Mouse (Mus musculus): Measurements from ENCODE around the gene Large1. TPM values are rescaled to one million over a fixed set of nuclear protein-coding genes. Genes with fewer than 3 reads are reported as not detected.
"Not testable (repeated sequence)": the region's sequence is repeated elsewhere in the genome, so short reads cannot be mapped to it uniquely, and the experiment has no call there.

Gene Large1
- polyA plus RNA-seq, 1 experiment from 2014 or later: 4.2 TPM

GRCm38 (mm10) chr8:73135397-73135796, 217.9 kb downstream of the Large1 start:
- Histone ChIP-seq H3K36me3 (ENCODE audit: insufficient read depth, low read length) (no peaks in the 10 kb centered on the region), H3K9ac (ENCODE audit: low read depth, low read length) (no peak overlapping the region), H3K27ac (no peak overlapping the region), H3K4me2 (ENCODE audit: low read length) (no peak overlapping the region), H3K9me3 (replicated peaks; ENCODE audit: low read length) (no peaks in the 10 kb centered on the region), H3K4me1 (replicated peaks; ENCODE audit: insufficient read depth, low read length) (no peaks in the 10 kb centered on the region), H3K27me3 (ENCODE audit: insufficient read depth, low read length) (no peaks in the 10 kb centered on the region), H3K4me3 (replicated peaks; ENCODE audit: low read depth, low read length) (no peak overlapping the region)
- no peak for ATAC-seq (replicated peaks; ENCODE audit: low FRiP score, low read depth)
- WGBS: 73% methylated on average over 6 of the region's 6 CpGs
- DNase-seq (ENCODE audit: low spot score): no peak
- TF ChIP-seq CTCF (IDR thresholded peaks at IDR 0.05; ENCODE audit: low read depth): no peak

GRCm38 (mm10) chr8:73132080-73132479, 221.3 kb downstream of the Large1 start:
- Histone ChIP-seq H3K36me3 (ENCODE audit: insufficient read depth, low read length) (no peaks in the 10 kb centered on the region), H3K4me2 (ENCODE audit: low read length) (no peak overlapping the region), H3K27ac (no peak overlapping the region), H3K4me1 (replicated peaks; ENCODE audit: insufficient read depth, low read length) (no peaks in the 10 kb centered on the region), H3K27me3 (ENCODE audit: insufficient read depth, low read length) (no peaks in the 10 kb centered on the region), H3K9me3 (replicated peaks; ENCODE audit: low read length) (no peaks in the 10 kb centered on the region), H3K4me3 (replicated peaks; ENCODE audit: low read depth, low read length) (no peak overlapping the region), H3K9ac (ENCODE audit: low read depth, low read length) (no peak overlapping the region)
- TF ChIP-seq CTCF (IDR thresholded peaks at IDR 0.05; ENCODE audit: low read depth): no peak
- DNase-seq (ENCODE audit: low spot score) (no peak), ATAC-seq (replicated peaks; ENCODE audit: low FRiP score, low read depth) (no peak)
- 93% methylated on average over 2 of the region's 2 CpGs for WGBS

DNA sequence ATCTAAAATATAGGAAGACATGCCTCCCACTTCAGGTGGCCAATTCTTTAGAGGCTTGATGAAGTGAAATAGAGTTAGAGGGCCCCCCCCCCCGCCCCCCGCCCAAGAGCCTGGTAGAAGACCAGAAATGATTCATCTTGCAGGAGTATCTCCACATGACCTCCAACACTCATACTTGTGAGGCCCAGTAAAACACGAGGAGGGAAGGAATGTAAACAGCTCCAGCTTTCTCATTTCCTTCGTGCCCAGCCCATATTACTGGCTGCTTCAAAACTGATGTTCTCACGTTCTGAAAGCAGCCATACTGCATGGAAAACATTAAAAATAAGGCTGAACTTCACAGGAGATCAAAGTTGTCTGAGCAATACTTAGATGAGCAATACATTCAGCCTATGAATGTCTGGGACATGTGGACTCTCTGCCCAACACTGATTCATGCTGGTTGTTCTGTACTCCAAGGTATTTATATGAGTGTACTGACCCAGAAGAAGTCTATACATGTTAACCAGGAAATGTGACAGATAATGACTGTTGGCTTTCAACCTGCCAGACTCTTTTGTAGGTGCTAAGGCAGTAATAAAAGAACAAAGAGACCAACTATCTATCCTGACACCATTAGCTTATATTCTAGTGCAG, 229.4 kb downstream of the Large1 start:
- Histone ChIP-seq H3K4me2 (ENCODE audit: low read length) (no peak overlapping the region), H3K9ac (ENCODE audit: low read depth, low read length) (no peak overlapping the region), H3K9me3 (replicated peaks; ENCODE audit: low read length) (no peaks in the 10 kb centered on the region), H3K36me3 (ENCODE audit: insufficient read depth, low read length) (no peaks in the 10 kb centered on the region), H3K27ac (no peak overlapping the region), H3K4me1 (replicated peaks; ENCODE audit: insufficient read depth, low read length) (no peaks in the 10 kb centered on the region), H3K4me3 (replicated peaks; ENCODE audit: low read depth, low read length) (no peak overlapping the region), H3K27me3 (ENCODE audit: insufficient read depth, low read length) (no peaks in the 10 kb centered on the region)
- 65% methylated on average over 5 of the region's 5 CpGs for WGBS
- TF ChIP-seq CTCF (IDR thresholded peaks at IDR 0.05; ENCODE audit: low read depth): no peak
- ATAC-seq (replicated peaks; ENCODE audit: low FRiP score, low read depth) (no peak), DNase-seq (ENCODE audit: low spot score) (no peak)

GRCm38 (mm10) chr8:73112332-73112895, 240.9 kb downstream of the Large1 start:
- WGBS: 100% methylated on average over 1 of the region's 1 CpGs
- H3K27me3 ChIP-seq (ENCODE audit: insufficient read depth, low read length): no peaks in the 10 kb centered on the region
- H3K27ac ChIP-seq: no peak overlapping the region
- H3K9me3 ChIP-seq (replicated peaks; ENCODE audit: low read length): no peaks in the 10 kb centered on the region
- no peaks in the 10 kb centered on the region for H3K4me1 ChIP-seq (replicated peaks; ENCODE audit: insufficient read depth, low read length)
- H3K9ac ChIP-seq (ENCODE audit: low read depth, low read length): no peak overlapping the region
- no peak overlapping the region for H3K4me2 ChIP-seq (ENCODE audit: low read length)
- no peak overlapping the region for H3K4me3 ChIP-seq (replicated peaks; ENCODE audit: low read depth, low read length)
- ATAC-seq (replicated peaks; ENCODE audit: low FRiP score, low read depth) (no peak), DNase-seq (ENCODE audit: low spot score) (no peak)
- TF ChIP-seq CTCF (IDR thresholded peaks at IDR 0.05; ENCODE audit: low read depth): no peak
- no peaks in the 10 kb centered on the region for H3K36me3 ChIP-seq (ENCODE audit: insufficient read depth, low read length)

DNA sequence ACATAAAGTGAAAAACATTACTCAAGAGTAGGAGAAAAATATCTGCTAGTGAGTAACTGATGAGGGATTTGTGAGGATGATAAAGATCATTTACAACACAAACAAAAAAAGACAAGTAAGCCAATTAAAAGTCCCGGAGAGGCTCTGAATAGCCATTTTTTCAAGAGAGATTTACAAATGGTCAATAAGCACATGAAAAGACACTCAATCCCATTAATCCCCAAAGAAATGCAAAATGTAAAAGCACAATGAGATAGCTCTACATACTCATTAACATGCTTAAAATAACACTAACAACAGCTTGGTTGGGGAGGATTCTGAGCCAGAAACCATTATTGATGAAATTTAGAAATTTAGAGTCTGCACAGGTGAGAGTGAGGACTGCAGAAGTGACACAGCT, 249.3 kb downstream of the Large1 start:
- DNase-seq (ENCODE audit: low spot score) (no peak), ATAC-seq (replicated peaks; ENCODE audit: low FRiP score, low read depth) (no peak)
- H3K4me2 ChIP-seq (ENCODE audit: low read length): no peak overlapping the region
- H3K9me3 ChIP-seq (replicated peaks; ENCODE audit: low read length): no peaks in the 10 kb centered on the region
- H3K4me1 ChIP-seq (replicated peaks; ENCODE audit: insufficient read depth, low read length): no peaks in the 10 kb centered on the region
- no peak for TF ChIP-seq CTCF (IDR thresholded peaks at IDR 0.05; ENCODE audit: low read depth)
- H3K27ac ChIP-seq: no peak overlapping the region
- H3K9ac ChIP-seq (ENCODE audit: low read depth, low read length): no peak overlapping the region
- H3K4me3 ChIP-seq (replicated peaks; ENCODE audit: low read depth, low read length): no peak overlapping the region
- 26% methylated on average over 1 of the region's 1 CpGs for WGBS
- no peaks in the 10 kb centered on the region for H3K27me3 ChIP-seq (ENCODE audit: insufficient read depth, low read length)
- H3K36me3 ChIP-seq (ENCODE audit: insufficient read depth, low read length): no peaks in the 10 kb centered on the region

DNA sequence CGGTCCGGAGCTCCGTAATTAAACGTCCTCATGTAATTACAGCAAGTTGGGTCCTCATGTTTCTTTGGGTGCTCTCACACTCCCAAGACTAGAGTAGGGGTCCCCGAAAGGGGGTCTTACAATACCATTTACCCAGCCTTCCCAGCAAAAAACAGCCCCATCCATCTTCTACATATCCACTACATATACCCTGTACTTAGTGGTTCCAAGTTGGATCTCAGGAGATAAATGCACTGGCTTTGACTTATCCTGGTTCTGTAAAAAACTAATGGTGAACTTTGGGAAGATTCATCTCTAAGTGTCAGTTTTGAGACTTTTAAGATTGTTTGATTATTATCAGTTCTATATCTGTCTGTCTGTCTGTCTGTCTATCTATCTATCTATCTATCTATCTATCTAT, 252.3 kb downstream of the Large1 start:
- Histone ChIP-seq H3K4me3 (replicated peaks; ENCODE audit: low read depth, low read length) (no peak overlapping the region), H3K9me3 (replicated peaks; ENCODE audit: low read length) (no peaks in the 10 kb centered on the region), H3K27ac (no peak overlapping the region), H3K4me2 (ENCODE audit: low read length) (no peak overlapping the region), H3K27me3 (ENCODE audit: insufficient read depth, low read length) (no peaks in the 10 kb centered on the region), H3K36me3 (ENCODE audit: insufficient read depth, low read length) (no peaks in the 10 kb centered on the region), H3K9ac (ENCODE audit: low read depth, low read length) (no peak overlapping the region), H3K4me1 (replicated peaks; ENCODE audit: insufficient read depth, low read length) (no peaks in the 10 kb centered on the region)
- DNase-seq (ENCODE audit: low spot score): no peak
- TF ChIP-seq CTCF (IDR thresholded peaks at IDR 0.05; ENCODE audit: low read depth): no peak
- no peak for ATAC-seq (replicated peaks; ENCODE audit: low FRiP score, low read depth)
- WGBS: 69% methylated on average over 5 of the region's 5 CpGs

GRCm38 (mm10) chr8:73100607-73101006, 252.7 kb downstream of the Large1 start:
- ATAC-seq (replicated peaks; ENCODE audit: low FRiP score, low read depth); H3K4me1 ChIP-seq (replicated peaks; ENCODE audit: insufficient read depth, low read length); H3K4me3 ChIP-seq (replicated peaks; ENCODE audit: low read depth, low read length); H3K27ac ChIP-seq; H3K27me3 ChIP-seq (ENCODE audit: insufficient read depth, low read length); H3K9me3 ChIP-seq (replicated peaks; ENCODE audit: low read length); H3K9ac ChIP-seq (ENCODE audit: low read depth, low read length); H3K4me2 ChIP-seq (ENCODE audit: low read length); DNase-seq (ENCODE audit: low spot score); H3K36me3 ChIP-seq (ENCODE audit: insufficient read depth, low read length): not testable (repeated sequence)
- WGBS: 17% methylated on average over 3 of the region's 3 CpGs
